Mouse (Mus musculus) liver, embryonic 11.5 days (tissue): Measurements from ENCODE around the gene Foxm1. TPM values are rescaled to one million over a fixed set of nuclear protein-coding genes. Genes with fewer than 3 reads are reported as not detected.

ENCODE experiments used
- ATAC-seq: fragments of 200-750 bp; cut with Nextera tagmentation; replicated peaks from 2 replicates; pipeline ENCODE4 v1.8.0; 2017; ENCODE audit warnings: moderate number of reproducible peaks, mild to moderate bottlenecking, moderate TSS enrichment, moderate library complexity; ENCODE audit not compliant: low FRiP score
- DNase-seq: peaks from one replicate; pipeline ENCODE4 v3.0.0-alpha.2; 2017; ENCODE audit warnings: low spot score
- H3K27ac ChIP-seq: fragments of 300-500 bp; sonication (generic); 2 replicates; pipeline ENCODE4 v1.5.1; 2014; ENCODE audit warnings: mild to moderate bottlenecking, low read depth, low read length, control low read depth
- H3K27me3 ChIP-seq: fragments of 300-500 bp; sonication (generic); replicated peaks from 2 replicates; pipeline ENCODE4 v1.6.1; 2014; ENCODE audit warnings: low read length, mixed read lengths; ENCODE audit not compliant: control insufficient read depth, insufficient read depth
- H3K36me3 ChIP-seq: fragments of 300-500 bp; sonication (generic); 2 replicates; pipeline ENCODE4 v1.6.1; 2014; ENCODE audit warnings: mild to moderate bottlenecking, low read length, moderate library complexity, mixed read lengths; ENCODE audit not compliant: control insufficient read depth, insufficient read depth
- H3K4me1 ChIP-seq: fragments of 300-500 bp; sonication (generic); replicated peaks from 2 replicates; pipeline ENCODE4 v1.6.1; 2014; ENCODE audit warnings: low read length, mixed read lengths; ENCODE audit not compliant: control insufficient read depth, insufficient read depth
- H3K4me2 ChIP-seq: fragments of 300-500 bp; sonication (generic); 2 replicates; pipeline ENCODE4 v1.6.1; 2014; ENCODE audit warnings: mild to moderate bottlenecking, control low read depth, moderate library complexity
- H3K4me3 ChIP-seq: fragments of 300-500 bp; sonication (generic); 2 replicates; pipeline ENCODE4 v1.5.1; 2014; ENCODE audit warnings: low read depth, low read length, control low read depth
- H3K9ac ChIP-seq: fragments of 300-500 bp; sonication (generic); 2 replicates; pipeline ENCODE4 v1.6.1; 2014; ENCODE audit warnings: low read depth, low read length, control low read depth
- H3K9me3 ChIP-seq: fragments of 300-500 bp; sonication (generic); 2 replicates; pipeline ENCODE4 v1.6.1; 2016; ENCODE audit warnings: low read length, inconsistent platforms, mixed read lengths; ENCODE audit not compliant: control insufficient read depth
- WGBS: fragments of 180-500 bp; shearing (Covaris S2); extraction: QIAGEN DNeasy Blood & Tissue Kit; methylation state at CpG from one replicate; pipeline ENCODE4 v1.1.7; 2014; 5-methylcytosine and 5-hydroxymethylcytosine counted together
- polyA plus RNA-seq: library from polyadenylated mRNA; unstranded; fragments of >200 nt; fragmentation: Nextera tagmentation; extraction: Ambion mirVana; gene quantifications from 2 replicates; pipeline ENCODE4 v1.2.1, GENCODE M21; 2014

Gene Foxm1
- polyA plus RNA-seq, 1 experiment from 2014 or later = 34.2 TPM

DNA sequence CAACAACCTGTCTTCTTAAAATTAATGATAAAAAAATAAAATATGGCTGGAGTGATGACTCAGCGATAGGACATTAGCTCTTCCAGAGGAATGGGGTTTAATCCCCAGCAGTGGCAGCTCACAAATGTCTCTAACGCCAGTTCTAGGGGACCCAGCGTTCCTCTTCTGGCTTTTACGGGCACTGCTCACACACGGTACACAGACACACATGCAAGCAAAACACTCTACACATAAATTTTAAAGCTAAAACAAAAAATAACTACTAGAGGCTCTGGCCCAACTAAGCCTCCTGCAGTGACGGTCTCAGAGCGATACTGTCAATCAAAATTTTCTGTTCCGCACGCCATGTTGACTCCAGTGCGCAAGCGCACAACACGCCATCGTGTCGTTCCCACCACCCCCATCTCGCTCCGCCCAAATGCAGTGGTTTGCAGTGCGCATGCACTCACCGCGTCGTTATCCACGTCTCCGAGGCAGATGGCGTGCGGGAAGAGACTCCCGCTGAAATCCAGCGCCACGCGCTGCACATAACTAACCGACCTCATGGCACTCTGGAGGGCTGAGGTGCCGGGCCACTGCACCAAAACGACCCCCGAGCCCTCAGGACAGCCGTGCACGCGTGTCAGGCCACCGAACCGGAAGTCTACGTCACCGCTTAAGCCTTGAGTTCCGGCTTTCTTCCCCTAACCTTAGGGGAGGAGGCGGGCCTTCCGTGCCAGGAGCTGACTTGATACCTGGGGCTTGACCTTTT, 61.7 kb downstream of the Foxm1 start, which contains the start of gene Itfg2:
TSS of gene Itfg2 (minus strand) at position 663 of the 751 bp plus-strand sequence.
- ATAC-seq = peak; percentile 90
- Histone ChIP-seq H3K27me3 (no peaks in the 10 kb centered on the region), H3K36me3 (peaks cover 8% of the 10 kb centered on the region; the same call in 1 of the 2 replicates), H3K9me3 (no peaks in the 10 kb centered on the region), H3K4me2 (peak within 1 kb of the TSS; percentile 78), H3K4me1 (peaks cover 6% of the 10 kb centered on the region; the same call in 1 of the 2 replicates), H3K9ac (peak within 1 kb of the TSS; percentile 84), H3K4me3 (peak within 1 kb of the TSS; percentile 67), H3K27ac (peak within 1 kb of the TSS; percentile 93)
- under 1% methylated on average over 42 of the region's 42 CpGs for WGBS
- DNase-seq = peak; percentile 96

GRCm38 (mm10) chr6:128425046-128425445, 62.3 kb downstream of the Foxm1 start:
- Histone ChIP-seq H3K27me3 (no peaks in the 10 kb centered on the region), H3K4me1 (peaks cover 7% of the 10 kb centered on the region), H3K4me3 (peak overlapping the region; percentile 67), H3K27ac (peak overlapping the region; percentile 93), H3K4me2 (peak overlapping the region; percentile 78), H3K9ac (peak overlapping the region; percentile 84), H3K9me3 (no peaks in the 10 kb centered on the region), H3K36me3 (peaks cover 11% of the 10 kb centered on the region; the same call in 1 of the 2 replicates)
- WGBS = 19% methylated on average over 9 of the region's 9 CpGs
- ATAC-seq (no peak), DNase-seq (no peak)

Other genes starting within 250 kb of the Foxm1 start
- 46.3 and 46.9 TPM in 2 replicates for gene Tspan9, start 219.4 kb upstream of the Foxm1 start, polyA plus RNA-seq
- gene Tead4, start 62.1 kb upstream of the Foxm1 start, polyA plus RNA-seq = 0.95 and 1.9 TPM in 2 replicates
- gene Tulp3, start 7.1 kb upstream of the Foxm1 start, polyA plus RNA-seq = 9.5 and 10.1 TPM in 2 replicates
- 120 and 126 TPM in 2 replicates for gene Rhno1, start 56 bp upstream of the Foxm1 start, polyA plus RNA-seq
- 0.14 TPM in 1 of 2 replicates, not detected in the other for gene Tex52, start 12.5 kb downstream of the Foxm1 start, polyA plus RNA-seq
- gene Gm44596, start 12.5 kb downstream of the Foxm1 start, polyA plus RNA-seq = not detected in 2 replicates
- gene Nrip2, start 36.3 kb downstream of the Foxm1 start, polyA plus RNA-seq = 2.9 and 3.5 TPM in 2 replicates
- 30.1 and 32.8 TPM in 2 replicates for gene Itfg2, start 62.0 kb downstream of the Foxm1 start, polyA plus RNA-seq
- 541 and 572 TPM in 2 replicates for gene Fkbp4, start 75.7 kb downstream of the Foxm1 start, polyA plus RNA-seq
- 17.8 and 19.8 TPM in 2 replicates for gene Pzp, start 163.8 kb downstream of the Foxm1 start, polyA plus RNA-seq
- gene A2ml1, start 218.6 kb downstream of the Foxm1 start, polyA plus RNA-seq = 0.45 and 1.3 TPM in 2 replicates